Mouse (Mus musculus): ENCODE measurements at regions not wholly inside any gene's neighbourhood (a gene's known extent, or its start where the extent isn't known, plus 50 kb on each side); places are given as distances from the start of the nearest gene placed in this dataset.
"Not testable (repeated sequence)": the region's sequence is repeated elsewhere in the genome, so short reads cannot be mapped to it uniquely, and the experiment has no call there.

DNA sequence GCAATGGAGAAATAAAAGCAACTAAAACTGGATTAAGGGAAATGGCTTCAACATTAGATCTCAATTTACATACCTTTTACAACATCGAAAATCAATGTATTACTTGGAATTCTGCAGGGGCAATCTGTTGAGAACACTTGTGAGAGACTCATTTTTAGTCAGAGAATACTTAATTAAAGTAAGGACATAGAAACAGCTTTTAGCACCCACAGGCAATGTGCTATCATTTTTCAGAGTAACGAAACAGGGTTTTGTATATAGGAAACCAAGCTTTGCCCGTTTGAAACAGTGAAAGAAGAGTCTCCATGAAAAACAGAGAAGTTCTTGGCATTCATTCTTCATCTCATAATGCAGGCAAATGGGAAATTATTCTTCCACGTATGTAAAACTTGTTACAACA, 196.4 kb downstream of the Tdrd3 start:
- no peak for DNase-seq (ENCODE audit: low spot score in 2 of 2)

- DNase-seq (ENCODE audit: low spot score in 2 of 2): no peak
These were observed 203.1 kb downstream of the Tdrd3 start for GRCm38 (mm10) chr14:87619368-87620035.

DNA sequence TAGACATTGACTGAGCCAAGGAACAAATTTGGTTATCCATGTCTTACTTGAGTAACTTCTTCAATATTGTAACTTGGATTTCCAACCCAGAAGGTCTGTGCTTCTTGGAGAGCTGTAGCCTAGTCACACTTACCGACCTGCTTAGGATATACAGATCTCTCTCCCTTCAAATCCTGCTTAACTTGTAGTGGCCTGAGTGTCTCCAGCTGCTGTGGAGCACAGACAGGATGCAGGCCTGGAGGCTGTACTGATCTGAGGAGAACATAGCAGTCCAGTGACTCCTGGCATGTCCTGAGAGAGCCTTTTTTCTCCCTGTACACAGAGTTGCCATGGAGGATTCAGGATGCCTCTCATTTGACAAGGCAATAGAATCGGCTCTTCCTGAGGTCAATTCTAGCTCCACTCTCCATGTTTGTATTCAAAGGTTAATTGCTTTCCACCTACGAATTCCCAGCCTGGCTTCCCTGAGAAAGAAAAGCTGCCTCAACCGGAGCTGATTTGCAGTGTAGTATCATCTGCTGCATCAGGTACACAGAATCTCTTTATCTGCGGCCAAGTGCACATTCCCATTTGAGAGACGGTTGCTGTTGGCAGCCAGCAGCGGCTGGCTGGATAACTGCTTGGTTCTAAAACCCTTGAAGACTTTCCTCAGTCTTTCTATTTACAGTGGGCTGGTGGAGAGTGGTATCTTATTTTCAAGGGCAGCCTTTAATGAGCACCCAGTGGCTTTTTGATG, 214.8 kb downstream of the Tdrd3 start:
- no peak for DNase-seq (ENCODE audit: low spot score in 2 of 2)

DNA sequence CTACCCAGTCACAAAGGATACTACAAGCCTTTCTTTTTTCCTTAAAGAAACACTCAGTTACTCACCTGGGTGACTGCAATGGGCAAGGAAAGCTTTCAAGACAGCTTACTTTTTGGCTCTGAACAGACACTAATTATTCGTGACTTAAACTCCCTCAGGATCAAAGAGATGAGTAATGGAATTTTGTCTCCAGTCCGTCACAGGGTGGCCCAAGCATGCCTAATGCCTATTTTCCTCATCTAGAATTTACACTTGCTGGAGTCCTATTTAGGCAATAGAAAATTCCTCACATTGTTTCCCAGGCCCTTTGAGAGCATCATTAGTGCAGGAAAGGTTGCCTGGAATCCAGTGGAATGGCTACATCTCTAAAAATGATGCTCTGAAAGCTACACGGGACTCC, 218.2 kb downstream of the Tdrd3 start:
- no peak for DNase-seq (ENCODE audit: low spot score in 2 of 2)

GRCm38 (mm10) chr14:87637131-87637530, 220.7 kb downstream of the Tdrd3 start:
- no peak for DNase-seq (ENCODE audit: low spot score in 2 of 2)

GRCm38 (mm10) chr14:87667910-87668309, 251.5 kb downstream of the Tdrd3 start:
- DNase-seq (ENCODE audit: low spot score in 2 of 2): no peak

GRCm38 (mm10) chr14:87669496-87669895, 253.1 kb downstream of the Tdrd3 start:
- no peak for DNase-seq (ENCODE audit: low spot score in 2 of 2)

GRCm38 (mm10) chr14:87680788-87681187, 264.3 kb downstream of the Tdrd3 start:
- no peak for DNase-seq (ENCODE audit: low spot score in 2 of 2)

DNA sequence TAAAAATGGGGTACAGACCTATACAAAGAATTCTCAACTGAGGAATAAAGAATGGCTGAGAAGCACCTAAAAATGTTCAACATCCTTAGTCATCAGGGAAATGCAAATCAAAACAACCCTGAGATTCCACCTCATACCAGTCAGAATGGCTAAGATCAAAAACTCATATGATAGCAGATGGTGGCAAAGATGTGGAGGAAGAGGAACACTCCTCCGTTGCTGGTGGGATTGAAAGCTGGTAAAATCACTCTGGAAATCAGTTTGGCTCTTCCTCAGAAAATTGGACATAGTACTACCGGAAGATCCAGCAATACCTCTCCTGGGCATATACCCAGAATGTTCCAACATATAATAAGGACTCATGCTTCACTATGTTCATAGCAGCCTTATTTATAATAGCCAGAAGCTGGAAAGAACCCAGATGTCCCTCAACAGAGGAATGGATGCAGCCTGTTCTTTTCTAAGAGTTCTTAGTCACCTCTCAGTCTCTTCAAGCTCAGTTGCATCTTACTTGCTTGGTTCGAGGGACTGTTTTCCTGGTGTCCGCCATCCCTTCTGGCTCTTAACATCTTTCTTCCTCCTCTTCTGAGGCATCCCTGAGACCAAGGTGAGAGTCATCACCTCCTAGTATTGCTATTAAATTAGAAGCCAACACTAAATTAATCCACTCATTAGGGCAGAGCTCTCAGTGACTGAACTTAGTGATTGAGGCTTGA, 266.8 kb downstream of the Tdrd3 start:
- not testable (repeated sequence) for DNase-seq (ENCODE audit: low spot score in 2 of 2)

GRCm38 (mm10) chr14:87689866-87690265, 273.4 kb downstream of the Tdrd3 start:
- no peak for DNase-seq (ENCODE audit: low spot score in 2 of 2)

DNA sequence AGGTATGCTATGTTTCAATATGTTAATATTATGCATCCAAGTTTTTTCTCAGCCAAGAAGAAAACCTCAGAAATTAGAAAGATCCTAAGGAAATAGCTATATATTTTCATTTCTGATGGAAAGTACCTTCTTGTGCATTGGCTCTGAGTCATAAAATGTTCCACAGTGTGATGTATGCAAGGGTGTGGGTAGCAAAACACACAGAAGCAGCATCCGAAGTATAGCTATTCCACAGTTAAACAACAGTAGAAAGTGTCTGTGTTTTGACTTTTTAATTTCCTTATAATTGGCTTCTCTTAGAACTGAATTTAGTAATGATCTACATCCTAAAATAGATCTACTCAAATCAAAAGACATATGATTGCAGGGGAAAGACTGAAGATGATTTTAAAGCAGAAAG, 320.0 kb downstream of the Tdrd3 start:
- no peak for DNase-seq (ENCODE audit: low spot score in 2 of 2)

DNA sequence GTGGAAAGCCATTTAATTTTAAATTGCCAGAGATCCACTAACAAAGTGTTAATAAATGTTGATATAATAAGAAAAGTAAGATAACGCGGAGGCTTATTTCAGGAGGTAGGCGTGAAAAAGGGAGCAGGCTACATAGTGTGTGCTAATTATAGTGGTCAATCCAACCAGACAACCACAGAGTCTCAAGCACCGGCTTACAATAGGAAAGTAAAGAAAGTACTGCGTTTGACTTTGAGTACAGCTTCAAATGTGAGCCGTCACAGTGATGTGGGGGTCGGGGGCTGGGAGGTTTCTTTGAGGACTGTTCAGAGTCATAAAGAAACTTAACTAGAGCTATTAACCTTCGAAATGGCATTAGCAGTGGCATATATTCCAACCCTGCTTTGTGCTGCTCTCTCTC, 329.1 kb downstream of the Tdrd3 start:
- DNase-seq (ENCODE audit: low spot score in 2 of 2): no peak

- no peak for DNase-seq (ENCODE audit: low spot score in 2 of 2)
These were observed 329.6 kb downstream of the Tdrd3 start for GRCm38 (mm10) chr14:87746011-87746410.

DNA sequence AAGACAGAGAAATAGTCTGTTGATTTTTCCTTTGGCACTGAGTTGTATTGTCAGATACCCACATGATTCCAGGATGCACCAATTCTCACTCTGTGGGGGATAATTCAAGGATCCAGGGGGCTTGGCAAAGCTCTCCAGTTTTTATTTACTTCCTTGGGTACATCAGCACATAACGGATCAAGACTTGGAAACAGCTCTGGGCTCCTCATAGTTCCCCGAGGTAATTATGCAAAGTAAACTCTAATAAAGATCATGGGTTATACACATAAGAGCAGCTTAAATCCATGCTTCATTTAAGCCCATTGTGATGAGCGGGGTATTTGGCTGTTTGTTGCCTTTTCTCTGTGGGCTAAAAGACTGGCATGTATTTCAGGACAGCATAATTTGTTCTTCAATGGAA, 332.6 kb downstream of the Tdrd3 start:
- DNase-seq (ENCODE audit: low spot score in 2 of 2): no peak

GRCm38 (mm10) chr14:87749762-87750161, 333.3 kb downstream of the Tdrd3 start:
- DNase-seq (ENCODE audit: low spot score in 2 of 2): no peak

DNA sequence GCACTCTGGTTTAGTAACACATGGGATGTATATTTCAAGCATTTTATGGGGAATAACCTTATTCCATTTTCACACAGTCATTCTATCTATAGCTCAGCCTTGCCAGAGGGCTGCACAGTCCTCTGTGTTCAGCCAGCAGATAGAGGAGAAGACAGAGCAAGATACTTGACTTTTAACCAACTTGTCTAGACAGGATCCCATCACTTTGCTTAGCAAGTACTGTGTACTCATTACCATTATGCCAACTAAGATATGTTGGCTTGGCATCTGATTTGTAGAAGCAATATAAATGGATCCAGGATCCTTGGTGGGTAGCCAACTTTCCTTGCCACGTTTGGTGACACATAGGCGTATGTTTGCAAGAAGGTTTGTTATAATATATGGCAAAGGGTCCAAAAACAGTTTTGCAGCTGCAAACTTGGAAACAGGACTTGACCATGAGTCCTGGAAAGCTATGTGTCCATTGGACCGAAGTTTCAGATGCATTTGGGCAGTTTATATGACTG, 334.3 kb downstream of the Tdrd3 start:
- no peak for DNase-seq (ENCODE audit: low spot score in 2 of 2)

GRCm38 (mm10) chr14:87754744-87755143, 338.3 kb downstream of the Tdrd3 start:
- no peak for DNase-seq (ENCODE audit: low spot score in 2 of 2)

DNA sequence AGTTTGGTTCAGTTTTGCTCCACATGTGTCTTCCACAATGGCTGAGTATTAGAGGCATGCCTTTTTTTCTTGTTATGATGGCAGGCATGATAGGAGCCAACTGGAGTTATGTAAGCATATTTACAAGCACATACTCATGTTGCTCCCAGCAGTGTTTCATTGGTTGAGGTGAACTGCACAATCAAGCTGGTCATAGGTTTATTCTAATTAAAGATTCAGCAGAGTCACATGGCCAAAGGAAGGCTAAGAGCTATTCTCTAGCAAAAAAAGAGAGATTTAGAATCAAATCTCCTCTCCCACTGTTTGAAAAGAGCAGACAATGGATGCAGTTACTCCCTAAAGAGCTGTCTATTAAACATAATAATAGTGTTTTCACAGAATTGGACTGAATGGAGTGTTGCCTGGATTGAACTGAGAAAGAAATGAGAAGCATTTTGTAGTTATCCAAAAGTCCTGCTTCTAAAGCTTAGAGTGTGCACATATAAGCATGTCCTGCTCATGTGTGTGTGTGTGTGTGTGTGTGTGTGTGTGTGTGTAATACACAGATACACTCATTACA, 359.0 kb downstream of the Tdrd3 start:
- no peak for DNase-seq (ENCODE audit: low spot score in 2 of 2)

GRCm38 (mm10) chr14:87799803-87800202, 383.4 kb downstream of the Tdrd3 start:
- no peak for DNase-seq (ENCODE audit: low spot score in 2 of 2)

GRCm38 (mm10) chr14:87809664-87810063, 393.2 kb downstream of the Tdrd3 start:
- peak; percentile 5 to 26 for DNase-seq (ENCODE audit: low spot score in 2 of 2)

- no peak for DNase-seq (ENCODE audit: low spot score in 2 of 2)
These were observed 427.7 kb downstream of the Tdrd3 start for GRCm38 (mm10) chr14:87844120-87844519.

GRCm38 (mm10) chr14:87861486-87861885, 445.0 kb downstream of the Tdrd3 start:
- DNase-seq (ENCODE audit: low spot score in 2 of 2): no peak
